Mouse (Mus musculus) hindbrain, embryonic 10.5 days (tissue): ENCODE data around the gene Acp1. TPM values are rescaled to one million over a fixed set of nuclear protein-coding genes. Genes with fewer than 3 reads are reported as not detected.

Source experiments
- DNase-seq: peaks from one replicate; pipeline ENCODE4 v3.0.0-alpha.2; 2017; ENCODE audit warnings: low spot score
- H3K27ac ChIP-seq: fragments of 300-500 bp; sonication (generic); 2 replicates; pipeline ENCODE4 v1.5.1; 2016; ENCODE audit warnings: mild to moderate bottlenecking, moderate library complexity
- H3K27me3 ChIP-seq: fragments of 300-500 bp; sonication (generic); 2 replicates; pipeline ENCODE4 v1.6.1; 2016; ENCODE audit warnings: mild to moderate bottlenecking; ENCODE audit not compliant: poor library complexity, insufficient read depth, severe bottlenecking
- H3K36me3 ChIP-seq: fragments of 300-500 bp; sonication (generic); 2 replicates; pipeline ENCODE4 v1.6.1; 2016; ENCODE audit warnings: mild to moderate bottlenecking, moderate library complexity
- H3K4me1 ChIP-seq: fragments of 300-500 bp; sonication (generic); replicated peaks from 2 replicates; pipeline ENCODE4 v1.6.1; 2016; ENCODE audit warnings: mild to moderate bottlenecking
- H3K4me3 ChIP-seq: fragments of 300-500 bp; sonication (generic); 2 replicates; pipeline ENCODE4 v1.5.1; 2016; ENCODE audit warnings: mild to moderate bottlenecking, moderate library complexity
- H3K9me3 ChIP-seq: fragments of 300-500 bp; sonication (generic); 2 replicates; pipeline ENCODE4 v1.6.1; 2016; ENCODE audit warnings: mild to moderate bottlenecking, moderate library complexity
- WGBS: fragments of 180-500 bp; shearing (Covaris S2); methylation state at CpG from one replicate; pipeline ENCODE4 v1.1.7; 2016; 5-methylcytosine and 5-hydroxymethylcytosine counted together
- polyA plus RNA-seq: library from polyadenylated mRNA; unstranded; fragments of >200 nt; fragmentation: Nextera tagmentation; extraction: Ambion mirVana; gene quantifications from 2 replicates; pipeline ENCODE4 v1.2.1, GENCODE M21; 2016

Acp1 gene
- polyA plus RNA-seq, 1 experiment from 2014 or later = 170 TPM

- H3K9me3 ChIP-seq = no peaks in the 10 kb centered on the region
- H3K4me1 ChIP-seq = no peaks in the 10 kb centered on the region
- H3K27ac ChIP-seq = no peak overlapping the region
- H3K36me3 ChIP-seq = no peaks in the 10 kb centered on the region
- 85% methylated on average over 2 of the region's 2 CpGs for WGBS
- H3K27me3 ChIP-seq = no peaks in the 10 kb centered on the region
- DNase-seq = no peak
- no peak overlapping the region for H3K4me3 ChIP-seq
These were observed 60.5 kb downstream of the Acp1 start for GRCm38 (mm10) chr12:30850902-30851301.

- H3K27me3 ChIP-seq = no peaks in the 10 kb centered on the region
- DNase-seq = no peak
- H3K9me3 ChIP-seq = no peaks in the 10 kb centered on the region
- no peak overlapping the region for H3K27ac ChIP-seq
- no peak overlapping the region for H3K4me3 ChIP-seq
- no peaks in the 10 kb centered on the region for H3K4me1 ChIP-seq
- H3K36me3 ChIP-seq = no peaks in the 10 kb centered on the region
- WGBS = 73% methylated on average over 1 of the region's 1 CpGs
These were observed 62.9 kb downstream of the Acp1 start for GRCm38 (mm10) chr12:30848521-30848920.

Other genes starting within 250 kb of the Acp1 start
- gene Alkal2, start 27.3 kb downstream of the Acp1 start, polyA plus RNA-seq = 1.2 and 2.0 TPM in 2 replicates
- 18.5 and 21.1 TPM in 2 replicates for gene Sh3yl1, start 79 bp upstream of the Acp1 start, polyA plus RNA-seq
- 0.30 and 0.31 TPM in 2 replicates for gene Fam110c, start 162.3 kb upstream of the Acp1 start, polyA plus RNA-seq